Mouse (Mus musculus) c-Kit-positive CD71-positive TER-119-positive erythroid progenitor cells, embryonic 14.5 days (primary cell): ENCODE results near the gene Clmp.

Experiments used
- DNase-seq: peaks from one replicate; pipeline ENCODE4 v3.0.0-alpha.2; 2013; ENCODE audit warnings: low spot score

Clmp gene

DNA sequence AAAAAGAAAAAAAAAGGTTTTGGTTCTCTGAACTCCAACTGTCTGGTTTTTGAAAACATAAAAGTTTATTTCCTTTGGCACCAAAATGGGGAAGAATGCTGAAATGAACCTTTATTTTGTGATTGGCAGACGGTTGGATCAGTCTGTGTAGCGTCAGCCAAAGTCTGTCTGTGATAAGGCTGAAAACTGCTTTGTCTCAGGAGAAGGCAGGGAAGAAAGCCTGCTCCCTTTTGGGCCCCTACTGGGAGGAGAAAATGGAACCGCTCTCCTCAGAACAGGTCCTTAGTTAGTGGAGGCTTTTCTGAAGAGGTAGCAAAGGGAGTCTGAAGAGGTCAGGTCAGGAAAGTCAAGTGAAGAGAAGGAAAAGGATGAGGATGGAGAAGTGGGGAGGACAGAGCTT is 7.3 kb downstream of the Clmp start:
- DNase-seq, result no peak

GRCm38 (mm10) chr9:40693768-40694167 is 8.0 kb downstream of the Clmp start:
- no peak for DNase-seq

DNA sequence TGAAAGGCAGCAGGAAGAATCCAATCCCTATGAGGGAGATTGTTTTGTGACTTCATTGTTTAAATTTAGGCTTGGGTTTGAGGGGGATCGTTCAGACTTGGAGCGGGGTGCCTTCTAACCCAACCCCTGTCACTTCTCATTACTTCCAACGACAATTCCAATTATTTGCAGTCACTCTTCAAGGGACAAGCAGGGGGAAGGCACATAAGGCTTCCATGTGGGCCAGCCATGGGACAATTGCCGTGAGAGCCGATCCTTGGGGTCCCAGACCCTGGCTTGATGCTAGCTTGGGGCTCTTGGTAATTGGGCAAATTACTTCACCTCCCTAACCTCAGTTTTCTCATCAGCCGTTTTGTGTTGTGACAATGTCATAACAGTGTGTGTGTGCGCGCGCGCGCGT is 8.5 kb downstream of the Clmp start:
- no peak for DNase-seq

GRCm38 (mm10) chr9:40696086-40696485 is 10.3 kb downstream of the Clmp start:
- no peak for DNase-seq

DNA sequence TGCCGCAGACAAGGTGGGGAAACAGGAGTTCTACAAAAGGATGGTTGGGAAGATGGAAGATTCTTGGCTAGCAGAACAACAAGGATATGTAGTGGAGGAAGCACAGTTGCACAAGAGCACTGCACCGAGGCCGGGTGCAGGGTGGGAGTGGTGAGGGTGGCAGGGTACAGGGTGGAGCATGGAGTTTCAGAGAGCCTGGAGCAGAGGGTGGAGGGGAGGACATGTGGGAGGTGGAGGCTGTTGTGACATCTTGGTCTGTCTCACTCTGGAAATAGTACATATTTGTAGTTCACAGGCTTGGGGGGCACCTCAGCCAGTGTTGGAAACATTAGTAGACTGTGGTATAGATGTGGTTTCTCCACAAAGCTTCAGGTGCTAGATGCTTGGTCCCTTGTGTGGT is 13.4 kb downstream of the Clmp start:
- DNase-seq, result no peak

GRCm38 (mm10) chr9:40700253-40700652 is 14.5 kb downstream of the Clmp start:
- DNase-seq, result no peak

- DNase-seq, result no peak
Measured at GRCm38 (mm10) chr9:40704364-40705276, 18.9 kb downstream of the Clmp start.

DNA sequence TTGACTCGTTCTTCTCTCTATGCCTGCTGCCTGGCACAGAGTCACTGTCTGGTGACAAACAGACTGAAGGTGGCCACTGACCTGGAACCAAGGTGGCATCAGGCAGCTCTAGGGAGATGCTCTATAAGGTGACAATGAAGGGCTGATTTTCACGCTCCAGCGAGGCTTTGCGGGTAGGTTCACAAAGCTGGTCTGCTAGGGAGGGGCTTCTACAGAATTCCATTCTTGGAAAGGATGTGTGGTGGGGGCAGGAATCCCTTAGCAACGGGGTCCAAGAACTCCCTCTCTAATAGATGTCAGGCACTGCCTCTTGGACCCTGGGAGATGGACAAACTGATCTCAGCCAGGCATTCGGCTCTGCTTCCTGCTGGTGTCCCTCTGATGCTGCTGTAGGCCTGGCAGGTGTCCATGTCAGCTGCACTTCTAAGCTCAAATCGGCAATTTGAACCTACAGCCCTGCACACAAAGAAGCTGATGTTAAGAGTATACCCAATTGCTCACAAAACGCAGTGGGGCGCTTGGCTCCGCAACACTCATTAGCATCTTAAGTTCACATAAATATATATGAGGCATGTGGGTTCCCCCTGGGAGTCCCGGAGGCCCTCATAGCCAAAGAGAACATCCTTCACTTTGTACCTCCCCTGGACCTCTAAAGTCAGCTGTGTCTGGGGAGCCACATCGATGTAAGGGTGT is 22.8 kb downstream of the Clmp start:
- DNase-seq, result no peak

- no peak for DNase-seq
Measured at GRCm38 (mm10) chr9:40709141-40709537, 23.4 kb downstream of the Clmp start.

GRCm38 (mm10) chr9:40709587-40709986 is 23.8 kb downstream of the Clmp start:
- no peak for DNase-seq

DNA sequence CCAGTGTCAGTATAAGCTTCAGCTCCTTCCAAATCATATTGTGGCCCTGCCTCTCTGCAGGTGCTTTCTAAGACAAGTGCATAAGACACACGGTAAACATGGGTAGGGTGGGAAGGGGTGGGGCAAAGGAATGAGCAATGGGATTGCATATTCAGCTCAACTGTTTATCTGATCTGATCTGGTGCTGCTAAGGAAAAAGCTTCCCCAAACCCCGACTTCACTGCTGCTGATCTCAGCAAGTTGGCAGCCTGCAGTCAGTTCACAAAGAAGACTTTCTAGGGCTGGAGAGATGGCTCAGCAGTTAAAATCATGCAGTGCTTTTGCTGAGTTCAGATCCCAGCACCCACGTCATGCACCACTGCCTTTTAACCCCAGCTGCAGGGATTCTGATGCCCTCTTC is 24.2 kb downstream of the Clmp start:
- no peak for DNase-seq

GRCm38 (mm10) chr9:40711654-40712053 is 25.9 kb downstream of the Clmp start:
- no peak for DNase-seq

- DNase-seq, result no peak
Measured at GRCm38 (mm10) chr9:40717182-40717874, 31.6 kb downstream of the Clmp start.

DNA sequence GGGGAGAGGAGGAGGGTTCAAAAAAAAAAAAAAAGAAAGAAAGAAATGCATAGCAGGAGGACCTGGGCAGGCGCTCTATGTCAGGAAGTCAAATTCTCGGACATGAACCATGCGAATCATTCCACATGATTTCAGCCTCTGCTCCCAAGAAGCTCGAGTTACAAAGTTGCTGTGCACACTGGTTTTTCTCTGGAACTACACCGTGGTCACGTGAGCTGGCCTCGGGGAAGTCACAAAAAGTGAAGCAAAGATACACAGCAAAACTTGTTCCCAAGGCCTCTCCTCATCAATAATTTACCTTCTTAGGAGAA is 32.1 kb downstream of the Clmp start:
- no peak for DNase-seq

DNA sequence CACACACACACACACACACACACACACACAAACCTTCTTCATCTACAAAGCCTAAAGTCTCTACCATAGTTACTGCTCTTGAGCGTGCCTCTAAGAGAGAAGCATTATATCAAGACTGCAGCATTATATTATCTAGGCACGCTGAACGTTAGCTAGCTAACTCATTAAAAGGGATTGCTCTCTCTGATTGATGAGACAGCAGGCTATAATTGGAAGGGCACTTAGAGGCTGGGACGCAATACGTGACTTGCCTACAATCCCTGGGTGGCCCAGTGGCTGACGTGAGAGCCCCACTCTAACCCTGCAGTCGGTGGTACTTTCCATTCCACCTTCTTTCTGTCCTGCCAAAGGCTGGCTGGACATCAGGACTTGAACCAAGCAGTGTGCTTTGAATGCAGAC is 35.1 kb downstream of the Clmp start:
- no peak for DNase-seq

GRCm38 (mm10) chr9:40723311-40723772 is 37.6 kb downstream of the Clmp start:
- DNase-seq, result no peak

DNA sequence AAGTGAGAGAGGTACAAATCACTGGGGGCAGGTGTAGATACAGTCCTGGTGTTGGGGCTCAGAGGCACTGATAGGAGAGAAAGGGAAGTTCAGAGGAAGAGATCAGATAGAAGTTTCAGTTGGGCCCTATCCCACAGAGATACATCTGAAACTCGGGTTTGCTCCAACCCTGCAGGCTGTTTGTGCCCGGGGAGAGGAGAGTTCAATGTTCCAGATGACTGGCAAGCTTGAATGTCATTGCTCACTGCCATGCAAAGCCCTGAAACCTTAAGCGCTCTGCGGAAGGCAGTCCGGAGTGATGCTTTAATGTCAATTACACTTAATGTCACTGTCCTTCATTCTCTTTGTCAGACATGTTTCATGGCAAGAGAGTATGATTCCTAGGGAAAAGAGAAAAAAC is 39.2 kb downstream of the Clmp start:
- DNase-seq, result no peak

- DNase-seq, result no peak
Measured at GRCm38 (mm10) chr9:40727140-40727823, 41.5 kb downstream of the Clmp start.

GRCm38 (mm10) chr9:40727824-40728495 is 42.2 kb downstream of the Clmp start:
- no peak for DNase-seq

DNA sequence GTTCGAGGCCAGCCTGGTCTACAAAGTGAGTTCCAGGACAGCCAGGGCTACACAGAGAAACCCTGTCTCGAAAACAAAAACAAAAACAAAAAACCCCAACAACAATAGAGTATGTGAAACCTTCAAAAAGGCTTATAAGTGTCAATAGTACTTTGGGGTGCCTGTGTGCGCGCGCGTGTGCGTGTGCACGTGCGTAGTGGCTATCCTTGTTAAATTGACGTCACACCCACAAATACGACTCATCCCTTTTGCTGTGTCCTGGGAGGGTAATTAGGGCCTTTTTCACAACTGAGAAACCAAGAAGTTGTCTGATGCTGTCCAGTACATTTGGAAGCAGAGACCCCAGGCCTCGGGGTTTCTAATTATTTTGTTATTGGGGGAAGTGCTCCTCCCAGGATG is 44.5 kb downstream of the Clmp start:
- DNase-seq, result no peak

DNA sequence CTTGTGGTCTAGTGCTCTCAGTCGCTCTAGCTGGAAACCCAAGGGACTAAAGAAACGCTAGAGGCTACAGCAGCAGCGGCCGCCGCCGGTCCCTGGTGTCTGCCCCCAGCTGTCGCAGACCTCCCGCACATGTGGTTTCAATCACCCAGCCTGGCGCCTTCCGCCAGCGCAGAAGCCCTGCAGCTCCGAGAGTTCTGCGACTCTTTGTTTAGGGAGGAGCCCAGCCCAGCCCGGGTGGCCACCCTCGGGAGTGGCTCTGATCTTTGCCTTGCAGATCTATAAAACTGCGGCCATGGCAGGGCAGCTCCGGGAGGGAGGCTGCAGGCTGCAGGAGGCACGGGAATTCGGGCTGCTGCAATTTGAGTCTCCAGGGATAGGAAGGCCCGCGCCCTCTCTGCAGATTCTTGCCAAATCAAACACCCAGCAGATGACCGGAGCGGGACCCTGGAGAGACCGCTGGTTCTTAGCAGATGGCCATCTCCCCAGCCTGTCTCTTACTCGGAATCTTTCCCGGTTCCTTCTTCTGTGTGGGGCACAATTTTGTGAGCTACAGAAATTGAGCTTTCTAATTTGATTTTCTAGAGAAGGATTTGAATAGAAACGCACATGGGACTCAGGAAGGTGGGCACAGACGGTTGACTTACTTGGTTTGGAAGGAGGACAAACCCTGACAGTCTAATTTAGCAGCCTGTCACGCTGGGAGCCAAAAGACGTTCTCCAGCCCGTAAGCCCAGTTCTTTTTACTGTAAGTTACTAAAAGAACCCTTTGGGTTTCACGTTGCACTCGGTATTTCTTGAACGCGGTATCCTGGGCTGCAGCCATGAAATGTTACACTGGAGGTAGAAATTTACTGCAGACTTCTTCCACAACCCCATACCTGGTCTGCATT is 45.2 kb downstream of the Clmp start:
- no peak for DNase-seq
